Mouse (Mus musculus): ENCODE measurements around the gene Cadm3.

The Cadm3 gene

GRCm38 (mm10) chr1:173367356-173368046, at the start of gene Cadm3:
Gene Cadm3 (minus strand): TSS chr1:173367695.
- no peak for DNase-seq (ENCODE audit: extremely low read depth, insufficient read length, low spot score)

DNA sequence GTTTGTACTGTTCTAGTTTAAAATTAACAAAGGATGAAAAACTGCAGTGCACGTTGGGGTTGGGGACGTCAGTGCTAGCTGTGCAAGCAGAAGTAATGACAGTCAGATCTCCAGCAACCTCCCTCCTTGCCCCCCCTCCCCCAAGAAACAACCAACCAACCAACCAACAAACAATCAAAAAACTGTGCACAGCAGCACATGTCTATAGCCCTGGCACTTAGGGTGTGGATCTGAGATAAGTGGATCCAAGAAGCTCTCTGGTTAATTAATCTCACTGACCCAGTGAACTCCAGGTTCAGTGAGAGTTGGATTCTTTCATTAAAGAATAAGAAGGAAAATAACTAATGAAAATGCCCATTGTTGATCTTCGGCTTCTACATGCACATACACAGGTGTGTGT, 47.1 kb upstream of the Cadm3 start:
- no peak for DNase-seq (ENCODE audit: extremely low read depth, insufficient read length, low spot score)

GRCm38 (mm10) chr1:173411863-173412262, 44.4 kb upstream of the Cadm3 start:
- DNase-seq (ENCODE audit: extremely low read depth, insufficient read length, low spot score), result no peak

DNA sequence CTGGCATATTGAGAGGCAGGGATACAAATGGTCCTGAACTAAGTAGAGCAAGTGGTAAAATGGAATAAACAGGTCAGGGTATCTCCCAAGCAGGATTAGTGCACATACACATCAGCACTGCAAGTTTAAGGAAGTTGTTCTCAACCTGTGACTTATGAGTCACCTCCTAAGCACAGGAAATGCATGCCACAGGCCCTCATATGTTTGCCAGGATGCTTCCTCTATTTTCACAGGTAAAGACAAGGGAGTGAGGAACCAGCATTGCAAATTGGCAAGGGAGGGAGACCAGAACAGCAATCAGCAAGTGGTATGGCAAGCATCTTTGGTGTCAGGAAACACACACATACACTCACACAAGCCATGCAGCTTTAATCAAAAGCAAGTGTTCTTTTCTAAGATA, 41.6 kb upstream of the Cadm3 start:
- DNase-seq (ENCODE audit: extremely low read depth, insufficient read length, low spot score), result peak; percentile 27

DNA sequence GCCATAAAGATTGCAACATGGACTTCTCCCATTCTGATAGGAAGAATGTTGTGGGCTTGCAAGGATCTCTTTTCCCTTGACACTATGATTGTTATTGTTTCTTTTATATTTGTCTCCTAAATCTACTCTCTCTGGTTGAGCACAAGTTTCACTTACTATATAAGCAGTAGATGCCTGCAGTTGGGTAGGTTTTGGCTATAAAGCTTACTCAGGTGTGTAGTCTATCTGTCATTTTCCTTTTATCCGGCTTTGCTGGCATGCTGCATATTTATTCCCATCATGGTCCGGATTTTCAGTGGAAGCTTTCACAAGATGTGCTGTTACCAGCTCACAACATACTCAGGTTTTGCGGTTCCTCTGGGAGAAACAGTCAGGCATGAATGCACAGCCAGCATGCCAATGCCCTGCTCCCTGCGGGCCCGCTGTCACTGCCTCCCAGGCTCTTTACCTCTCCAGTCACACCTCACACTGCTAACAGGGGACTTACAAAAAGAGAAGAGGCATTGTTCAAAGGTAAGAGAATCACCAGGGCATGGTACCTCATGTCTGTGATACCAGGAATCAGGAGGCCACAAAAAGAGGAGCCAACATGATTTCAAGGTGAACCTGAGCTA, 37.3 kb upstream of the Cadm3 start:
- no peak for DNase-seq (ENCODE audit: extremely low read depth, insufficient read length, low spot score)

DNA sequence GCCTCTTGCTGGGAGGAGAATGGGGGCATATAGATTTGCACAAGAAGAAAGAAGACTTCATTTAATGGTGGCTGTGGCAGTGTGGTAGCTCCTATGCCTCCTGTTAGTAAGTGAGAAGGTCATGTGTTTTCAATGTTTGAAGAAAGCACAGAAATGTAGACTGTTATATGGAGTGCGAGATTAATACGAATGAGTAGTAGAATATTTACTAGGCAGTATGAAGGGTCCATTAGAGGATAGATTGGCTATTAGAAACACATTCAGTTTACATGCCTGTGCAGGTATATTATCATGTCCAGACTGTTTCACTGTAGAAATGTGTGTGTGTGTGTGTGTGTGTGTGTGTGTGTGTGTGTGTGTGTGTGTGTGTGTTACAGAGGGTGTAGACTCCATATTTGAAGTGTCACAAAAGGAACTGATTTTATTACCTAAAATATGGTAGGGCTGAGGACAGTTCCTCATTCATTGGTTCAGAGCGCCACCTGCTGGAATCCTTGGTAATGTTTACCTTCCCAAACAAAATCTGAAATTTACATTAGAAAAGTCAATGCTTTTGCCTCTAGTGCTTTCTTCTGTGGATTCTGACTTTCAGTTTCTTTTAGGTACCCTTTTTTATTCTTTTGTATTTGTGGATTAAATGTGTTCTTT, 31.0 kb upstream of the Cadm3 start:
- no peak for DNase-seq (ENCODE audit: extremely low read depth, insufficient read length, low spot score)

- DNase-seq (ENCODE audit: extremely low read depth, insufficient read length, low spot score), result peak; percentile 40
Measured at GRCm38 (mm10) chr1:173391754-173392153, 24.3 kb upstream of the Cadm3 start.

- no peak for DNase-seq (ENCODE audit: extremely low read depth, insufficient read length, low spot score)
Measured at GRCm38 (mm10) chr1:173389901-173390401, 22.5 kb upstream of the Cadm3 start.

GRCm38 (mm10) chr1:173389431-173389830, 21.9 kb upstream of the Cadm3 start:
- no peak for DNase-seq (ENCODE audit: extremely low read depth, insufficient read length, low spot score)

DNA sequence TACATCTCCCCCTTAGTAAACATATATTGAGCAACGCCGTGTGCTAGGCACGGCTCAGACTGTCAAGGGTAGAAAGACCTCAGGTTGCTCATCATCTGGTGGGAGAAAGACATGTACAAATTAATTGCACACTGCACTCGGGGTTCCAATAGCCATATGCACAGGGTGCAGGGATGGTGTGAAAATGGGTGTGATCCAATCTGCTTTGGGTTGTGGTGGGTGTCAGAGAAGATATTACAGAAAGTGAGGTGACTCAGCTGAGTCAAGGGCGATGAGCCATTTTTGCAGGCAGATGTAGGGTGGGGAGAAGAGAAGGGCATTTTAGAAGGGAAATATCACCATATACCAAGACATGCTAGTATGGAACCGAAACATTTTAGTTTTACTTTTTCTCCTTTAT, 13.9 kb upstream of the Cadm3 start:
- no peak for DNase-seq (ENCODE audit: extremely low read depth, insufficient read length, low spot score)

DNA sequence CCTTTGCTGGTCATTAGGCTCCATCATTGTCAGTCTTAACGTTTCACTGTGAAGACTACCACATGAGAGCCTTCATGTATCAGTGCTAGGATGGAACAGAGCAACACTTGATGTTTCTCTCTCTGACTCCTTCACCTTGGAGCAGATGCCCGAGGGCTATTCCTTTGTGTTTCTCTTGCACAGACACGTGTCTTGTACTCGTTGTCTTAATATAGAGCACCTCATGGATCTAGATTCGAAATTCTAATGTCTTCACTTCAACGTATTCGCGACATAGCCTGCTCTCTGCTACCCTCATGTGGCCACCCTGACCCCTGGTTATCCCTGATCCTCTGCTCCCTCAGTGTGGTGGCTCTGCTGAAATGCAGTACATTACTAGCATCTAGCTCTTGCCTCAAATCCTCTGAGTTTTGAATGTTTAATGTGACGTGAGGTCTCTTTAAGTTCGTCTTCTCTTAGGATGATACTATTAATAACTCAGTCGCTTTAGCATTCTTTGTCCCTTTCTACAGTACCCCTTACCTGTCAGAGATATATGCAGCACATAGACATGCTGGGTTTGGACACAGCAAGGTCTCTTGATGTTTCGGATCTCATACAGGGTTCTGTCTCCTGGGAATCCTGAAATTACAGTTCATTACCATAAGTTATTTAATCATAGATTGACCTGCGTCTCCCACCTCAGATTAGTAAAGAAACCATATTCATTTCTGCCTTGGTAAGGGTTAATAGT, 10.1 kb upstream of the Cadm3 start:
- DNase-seq (ENCODE audit: extremely low read depth, insufficient read length, low spot score), result no peak

DNA sequence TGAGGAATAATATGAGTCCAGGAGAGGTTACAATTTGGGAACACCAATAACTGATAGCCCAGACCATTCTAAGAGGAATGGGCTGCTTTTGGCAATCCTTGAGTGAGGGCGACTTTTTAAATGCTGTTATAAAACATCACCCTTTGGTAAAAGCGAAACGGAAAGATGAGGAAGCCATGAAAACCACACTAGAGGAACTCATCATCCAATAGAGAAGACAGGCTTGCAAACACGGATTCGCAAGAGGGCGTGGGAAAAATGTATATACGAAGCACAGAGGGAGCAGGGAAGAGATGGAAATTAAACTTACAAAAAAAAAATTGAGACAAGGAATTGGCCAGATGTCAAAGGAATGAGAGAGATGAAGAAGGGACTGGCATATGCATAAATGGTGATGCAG, 6.5 kb upstream of the Cadm3 start:
- no peak for DNase-seq (ENCODE audit: extremely low read depth, insufficient read length, low spot score)

DNA sequence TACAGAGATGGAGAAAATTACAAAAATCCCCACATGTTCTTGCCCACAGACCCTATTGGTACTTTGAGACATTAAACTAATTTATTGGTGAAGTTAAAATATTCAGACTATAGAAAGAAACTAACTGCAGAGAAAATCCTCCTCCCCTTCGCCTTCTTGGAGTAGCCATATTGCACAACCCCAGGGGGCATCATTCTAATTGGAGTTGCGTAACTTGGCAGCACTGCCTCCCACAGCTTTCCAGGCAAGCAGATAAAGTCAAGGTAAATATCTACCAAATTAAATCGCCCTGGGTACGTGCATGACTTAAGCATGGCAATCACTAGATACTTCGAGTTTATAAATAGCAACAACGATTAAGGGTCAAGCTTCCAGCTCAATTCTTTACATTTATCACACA, 4.1 kb upstream of the Cadm3 start:
- no peak for DNase-seq (ENCODE audit: extremely low read depth, insufficient read length, low spot score)

GRCm38 (mm10) chr1:173370456-173370855, 3.0 kb upstream of the Cadm3 start:
- no peak for DNase-seq (ENCODE audit: extremely low read depth, insufficient read length, low spot score)

GRCm38 (mm10) chr1:173369611-173370010, 2.1 kb upstream of the Cadm3 start:
- no peak for DNase-seq (ENCODE audit: extremely low read depth, insufficient read length, low spot score)

DNA sequence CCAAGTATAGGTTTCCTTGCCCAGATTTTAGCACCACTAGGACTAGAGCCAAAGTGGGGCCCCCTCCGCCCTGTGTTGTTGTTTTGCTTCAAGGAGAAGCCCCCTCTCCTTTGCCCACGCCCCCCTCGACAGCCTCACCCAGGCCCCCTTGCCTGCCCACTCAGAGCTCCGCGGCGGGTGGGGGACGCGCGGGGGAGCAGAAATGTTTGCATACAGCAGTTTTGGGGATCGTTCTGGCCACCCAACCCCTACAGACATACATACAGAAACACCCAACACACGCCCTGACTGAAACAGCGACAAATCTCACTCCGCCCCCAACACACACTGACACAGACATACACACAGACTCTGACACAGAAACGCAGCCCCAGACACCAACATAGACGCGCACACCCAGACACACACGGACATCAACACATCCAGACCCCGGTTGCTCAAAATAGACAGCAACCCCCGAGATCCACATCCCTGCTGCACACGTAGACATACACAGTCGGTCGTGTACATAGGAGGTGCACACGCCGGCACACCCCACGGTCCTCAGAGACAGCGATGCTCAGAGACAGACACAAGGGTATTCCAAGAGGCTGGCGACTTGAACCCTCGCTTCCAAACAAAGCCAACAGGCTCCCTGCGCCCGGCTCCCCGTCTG, 667 bp downstream of the Cadm3 start:
- no peak for DNase-seq (ENCODE audit: extremely low read depth, insufficient read length, low spot score)

DNA sequence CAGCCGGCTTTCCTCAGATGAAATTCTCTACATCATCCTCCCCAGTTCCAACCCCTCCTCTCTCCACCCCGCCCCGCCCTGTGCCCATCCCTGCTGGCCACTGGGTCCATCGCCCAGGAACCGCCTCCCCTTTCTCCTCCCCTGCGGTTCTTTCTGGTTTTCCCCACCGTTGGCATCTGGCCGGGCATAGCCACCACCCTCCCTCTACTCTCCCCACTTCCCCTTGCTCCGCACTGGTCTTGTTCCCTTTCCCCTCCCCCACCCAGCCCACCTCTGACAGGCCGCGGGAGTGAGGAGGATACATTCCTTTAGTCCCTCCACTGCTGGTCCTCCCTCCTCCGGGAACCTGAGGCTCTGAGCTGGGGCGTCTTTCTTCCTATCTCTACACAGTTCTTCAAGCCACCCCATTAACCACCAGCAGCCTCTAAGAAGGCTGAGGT, 1.5 kb downstream of the Cadm3 start:
- no peak for DNase-seq (ENCODE audit: extremely low read depth, insufficient read length, low spot score)

DNA sequence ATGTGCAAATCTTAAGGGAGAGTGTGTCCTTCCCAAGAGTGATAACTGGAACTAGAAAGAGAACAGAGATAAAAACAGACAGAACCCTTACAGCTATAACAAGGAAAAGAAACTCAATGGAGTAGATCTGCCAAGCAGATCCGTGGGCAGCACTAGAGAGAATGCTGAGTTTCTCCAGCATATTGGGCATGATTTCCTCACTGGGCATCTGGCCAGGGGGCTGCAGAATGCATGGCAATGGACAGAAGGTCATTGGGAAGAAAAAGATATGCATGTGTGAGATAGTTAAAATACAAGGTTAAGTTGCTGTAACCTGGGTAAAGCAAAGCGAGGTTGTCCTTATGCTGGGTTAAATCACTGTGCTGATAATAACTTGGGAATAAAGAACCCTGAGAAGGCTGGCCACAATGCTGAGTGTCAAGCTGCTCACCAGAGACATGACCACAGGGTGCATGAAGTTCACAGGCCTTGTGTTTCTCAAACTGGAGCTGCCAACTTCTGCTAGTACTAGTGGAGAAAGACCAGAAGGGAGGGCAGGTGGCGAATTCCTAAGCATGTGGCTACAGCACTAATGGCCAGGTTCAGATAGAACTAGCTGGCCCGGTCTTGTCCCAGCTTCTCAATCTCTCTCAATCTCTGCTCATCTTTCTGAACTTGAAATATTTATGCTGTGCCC, 3.2 kb downstream of the Cadm3 start:
- no peak for DNase-seq (ENCODE audit: extremely low read depth, insufficient read length, low spot score)

DNA sequence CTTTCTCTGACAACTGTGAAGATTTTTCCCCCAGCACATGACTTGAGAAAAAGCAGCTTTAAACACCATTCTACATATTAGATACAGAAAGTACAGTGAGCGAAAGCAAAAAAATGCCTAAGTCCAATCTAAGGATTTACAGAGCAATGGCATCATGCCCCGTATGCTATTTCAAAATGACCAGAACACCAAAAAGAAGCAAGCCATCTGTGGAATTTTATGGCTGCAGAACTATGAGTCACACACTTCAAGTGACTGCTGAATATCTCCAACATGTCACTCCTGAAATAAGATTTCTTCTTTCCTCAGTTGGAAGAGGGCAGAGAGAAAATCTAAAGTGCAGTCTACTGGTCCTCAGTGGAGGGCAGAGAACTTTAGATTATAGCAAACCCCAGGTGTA, 4.1 kb downstream of the Cadm3 start:
- no peak for DNase-seq (ENCODE audit: extremely low read depth, insufficient read length, low spot score)

DNA sequence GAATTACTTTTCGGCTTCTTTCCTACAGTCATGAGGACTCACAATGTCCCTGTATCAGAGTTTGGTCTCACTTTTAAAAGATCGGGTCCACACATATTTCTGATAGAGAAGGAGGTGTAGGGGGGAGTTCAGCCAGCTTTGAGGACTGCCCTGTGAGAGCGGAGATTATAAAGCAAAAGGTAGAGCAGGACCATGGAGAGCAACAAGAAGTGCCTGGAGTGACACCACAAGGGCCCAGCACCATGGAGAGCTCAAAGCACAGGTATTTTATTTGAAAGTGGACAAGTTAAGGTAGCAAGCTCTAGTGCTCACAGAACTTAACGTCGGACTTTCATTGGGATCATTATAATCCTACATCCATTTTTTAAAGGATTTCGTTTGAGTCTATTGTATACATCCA, 5.8 kb downstream of the Cadm3 start:
- no peak for DNase-seq (ENCODE audit: extremely low read depth, insufficient read length, low spot score)

Data from 3134 (cell line).